Mouse (Mus musculus) liver, adult 10 weeks (tissue): ENCODE results near the gene Eif1. TPM values are rescaled to one million over a fixed set of nuclear protein-coding genes. Genes with fewer than 3 reads are reported as not detected.

ENCODE experiments used
- polyA plus RNA-seq: library from polyadenylated mRNA; stranded (reverse); fragments of 350-450 nt; fragmentation: Illumina TruSeq; extraction: RNeasy Lipid Tissue Mini Kit (QIAGEN cat#74804); gene quantifications from one replicate; pipeline ENCODE4 v1.2.3, GENCODE M21; 2014; ENCODE audit warnings: low read depth, low replicate concordance

Gene Eif1
- polyA plus RNA-seq, result 1,293 TPM

DNA sequence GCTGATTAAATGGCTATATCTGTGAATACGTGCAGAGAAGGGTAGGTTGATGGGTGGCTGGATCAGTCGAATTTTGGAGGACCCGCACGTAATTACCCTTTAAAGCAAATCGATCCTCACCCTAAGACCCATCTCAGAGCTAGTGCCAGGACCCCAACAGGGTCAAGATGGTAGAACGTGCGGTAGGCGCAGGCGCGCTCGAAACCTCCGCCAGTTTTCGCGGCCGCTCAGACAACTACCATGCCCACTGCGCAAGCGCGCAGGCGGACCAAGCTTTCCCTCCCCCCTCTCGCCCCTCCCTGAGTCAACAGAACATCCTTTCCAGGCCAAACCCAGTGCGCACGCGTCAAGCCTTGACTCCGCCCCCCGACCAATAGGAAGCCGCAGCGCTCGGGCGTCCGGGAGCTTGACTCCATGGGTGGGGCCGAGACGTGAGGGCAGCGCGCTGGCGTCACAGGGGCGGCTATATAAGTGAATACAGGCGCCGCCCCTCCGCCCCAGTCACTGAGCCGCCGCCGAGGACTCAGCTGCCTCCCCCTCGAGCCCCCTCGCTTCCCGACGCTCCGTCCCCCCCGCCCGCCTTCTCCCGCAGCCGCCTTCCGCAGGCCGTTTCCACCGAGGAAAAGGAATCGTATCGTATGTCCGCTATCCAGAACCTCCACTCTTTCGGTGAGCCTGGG, at the start of gene Eif1:
TSS of gene Eif1 (plus strand) at position 394 of the 680 bp plus-strand sequence.

DNA sequence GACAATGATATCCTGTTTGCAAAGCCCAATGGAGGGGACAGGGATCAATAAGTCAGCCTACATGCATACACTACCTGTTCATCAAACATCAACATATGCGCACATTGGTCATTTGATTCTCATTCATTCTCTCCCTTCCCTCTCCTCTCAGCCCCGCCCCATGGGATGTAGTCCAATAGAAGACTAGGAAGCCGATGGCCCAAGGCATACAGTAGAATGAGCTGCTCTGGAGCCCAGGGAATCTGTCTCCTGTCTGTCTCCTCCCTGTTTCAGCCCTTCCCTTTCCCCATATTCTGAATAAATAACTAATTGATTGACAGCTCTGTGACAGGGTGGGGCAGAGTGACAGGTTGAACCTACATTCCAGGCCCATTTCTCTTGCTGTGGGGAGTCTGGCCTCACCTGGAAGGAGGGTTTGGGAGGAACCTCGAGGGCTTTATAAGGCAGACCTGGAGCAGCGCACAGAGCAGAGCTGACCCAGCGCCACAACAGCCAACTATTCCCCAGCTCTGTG, 14.3 kb downstream of the Eif1 start, which contains the start of gene Gast:
TSS of gene Gast (plus strand) at position 464 of the 514 bp plus-strand sequence.

DNA sequence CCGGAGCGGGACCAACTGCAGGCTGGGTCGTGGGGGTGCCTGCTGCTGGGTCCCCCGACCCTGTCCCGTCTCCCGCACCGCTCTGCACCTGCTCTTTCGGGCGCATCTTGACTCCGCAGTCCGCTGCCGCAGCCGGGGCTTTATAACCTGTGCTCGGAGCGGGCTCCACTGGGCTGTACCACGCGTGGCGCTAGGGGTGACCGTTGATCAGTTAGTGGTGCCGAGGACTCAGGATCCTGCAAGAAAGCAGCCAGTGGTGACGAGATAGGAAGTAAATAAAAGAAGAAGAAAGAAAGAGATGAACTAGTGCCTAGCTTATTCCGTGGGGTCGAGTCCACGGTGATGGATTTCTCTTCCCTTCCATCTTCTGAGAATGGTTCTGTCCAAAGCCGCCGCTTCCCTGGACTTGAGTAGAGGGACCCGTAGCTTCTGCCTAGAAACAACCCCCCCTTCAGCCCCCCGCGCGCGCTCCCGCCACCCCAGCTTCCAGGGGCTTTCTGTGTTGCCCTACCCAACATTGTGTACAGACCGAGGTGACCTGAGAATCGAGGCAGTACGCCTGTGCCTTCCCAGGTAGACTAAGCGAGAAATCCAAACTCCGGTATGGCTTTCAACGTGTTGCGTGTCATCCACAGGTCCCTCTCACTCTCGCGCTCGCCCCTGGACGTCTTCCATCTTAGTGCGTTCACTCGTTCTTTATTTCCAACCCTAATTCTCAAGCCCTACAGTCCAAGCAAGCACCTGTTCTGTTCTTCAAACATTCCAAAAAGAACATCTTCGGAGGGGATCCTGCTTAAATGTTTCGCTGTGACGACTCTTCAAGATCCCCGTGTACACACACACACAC, 36.5 kb downstream of the Eif1 start, which contains the start of gene Hap1:
TSS of gene Hap1 (minus strand) at position 157 of the 847 bp plus-strand sequence.

Other genes with a start within 250 kb of the Eif1 start
- not detected for gene Krt32, start 231.7 kb upstream of the Eif1 start, polyA plus RNA-seq
- not detected for gene Krt35, start 223.6 kb upstream of the Eif1 start, polyA plus RNA-seq
- not detected for gene Krt36, start 214.3 kb upstream of the Eif1 start, polyA plus RNA-seq
- gene Krt13, start 198.3 kb upstream of the Eif1 start, polyA plus RNA-seq, result not detected
- gene Krt15, start 184.0 kb upstream of the Eif1 start, polyA plus RNA-seq, result not detected
- gene Krt19, start 171.2 kb upstream of the Eif1 start, polyA plus RNA-seq, result not detected
- gene Krt9, start 126.6 kb upstream of the Eif1 start, polyA plus RNA-seq, result not detected
- gene Krt14, start 112.3 kb upstream of the Eif1 start, polyA plus RNA-seq, result not detected
- gene Krt16, start 71.0 kb upstream of the Eif1 start, polyA plus RNA-seq, result not detected
- not detected for gene Krt17, start 58.9 kb upstream of the Eif1 start, polyA plus RNA-seq
- gene Krt42, start 50.0 kb upstream of the Eif1 start, polyA plus RNA-seq, result not detected
- gene Gast, start 14.5 kb downstream of the Eif1 start, polyA plus RNA-seq, result not detected
- 0.45 TPM for gene Hap1, start 36.2 kb downstream of the Eif1 start, polyA plus RNA-seq
- 1.7 TPM for gene Jup, start 77.9 kb downstream of the Eif1 start, polyA plus RNA-seq
- not detected for gene P3h4, start 95.0 kb downstream of the Eif1 start, polyA plus RNA-seq
- not detected for gene Fkbp10, start 95.8 kb downstream of the Eif1 start, polyA plus RNA-seq
- gene Nt5c3b, start 121.9 kb downstream of the Eif1 start, polyA plus RNA-seq, result 1.7 TPM
- not detected for gene Klhl10, start 122.0 kb downstream of the Eif1 start, polyA plus RNA-seq
- 1.7 TPM for gene Klhl11, start 152.9 kb downstream of the Eif1 start, polyA plus RNA-seq
- 70.6 TPM for gene Acly, start 208.1 kb downstream of the Eif1 start, polyA plus RNA-seq
- not detected for gene Ttc25, start 225.7 kb downstream of the Eif1 start, polyA plus RNA-seq